Comparison of ENCODE assay signal across 9 mouse cellular contexts in the genomic region with DNA sequence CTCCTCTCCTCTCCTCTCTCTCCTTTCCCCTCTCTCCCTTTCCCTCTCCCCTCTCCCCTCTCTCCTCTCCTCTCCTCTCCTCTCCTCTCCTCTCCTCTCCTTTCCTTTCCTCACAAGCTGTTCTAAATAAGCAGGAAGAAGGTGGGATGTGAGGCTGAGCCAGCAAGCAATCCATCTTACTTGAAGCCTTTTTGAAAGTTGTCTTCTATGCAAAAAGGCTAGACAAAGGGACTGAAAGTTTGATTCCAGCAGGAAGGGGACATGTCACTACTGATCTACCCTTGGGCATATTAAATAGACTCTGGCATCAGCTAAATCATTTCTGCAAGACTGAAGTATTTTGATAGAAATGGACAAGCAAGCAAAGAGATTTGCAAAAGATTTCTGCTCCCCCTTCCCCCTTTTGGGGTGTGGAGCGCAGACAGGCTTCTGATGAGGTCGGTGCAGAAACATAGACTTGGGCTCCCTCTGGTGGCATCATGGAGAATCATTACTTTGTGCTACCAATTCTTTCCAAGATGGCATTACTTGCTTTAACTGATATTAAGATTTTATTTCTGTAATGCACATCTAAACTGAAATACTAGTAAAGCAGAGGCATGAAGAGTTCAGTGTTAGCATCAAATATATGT.
DNase-seq lines count a peak whose midpoint lies in the region; ATAC-seq lines count a peak whose summit lies in the region.
"Had no signal": no experiment of that assay in that cellular context is flagged by ENCODE, and none has a peak within 500 bp of the region (broad histone marks: within the 10 kb centered on the region; RNA-seq: fewer than 3 reads in every experiment).

No protein-coding gene starts in this region.

- H3K9ac ChIP-seq in hindbrain, embryonic 13.5 days: no peak overlapping the region
- no peak overlapping the region for H3K9ac ChIP-seq in neural tube, embryonic 12.5 days

- 3% methylated on average over 2 of the region's 2 CpGs for WGBS in hindbrain, embryonic 13.5 days
- 4% methylated on average over 2 of the region's 2 CpGs for WGBS in neural tube, embryonic 12.5 days

- no peak overlapping the region for H3K4me2 ChIP-seq in hindbrain, embryonic 13.5 days
- H3K4me2 ChIP-seq in neural tube, embryonic 12.5 days (replicated peaks): no peak overlapping the region

- H3K27ac ChIP-seq in hindbrain, embryonic 13.5 days: no peak overlapping the region
- no peak overlapping the region for H3K27ac ChIP-seq in neural tube, embryonic 12.5 days

- 0 out of 2 replicates have a peak, but pooled peaks have one; percentile 59 for ATAC-seq in hindbrain, embryonic 13.5 days (ENCODE audit: low FRiP score)
- peak; percentile 74; the same call in 1 of the 2 replicates for ATAC-seq in neural tube, embryonic 12.5 days (ENCODE audit: low FRiP score, low read depth)
- ATAC-seq in erythroblast, adult 5-6 weeks (replicated peaks; ENCODE audit: low FRiP score, poor library complexity, severe bottlenecking): no peak

- H3K27me3 ChIP-seq in hindbrain, embryonic 13.5 days: no peaks in the 10 kb centered on the region
- H3K27me3 ChIP-seq in neural tube, embryonic 12.5 days (replicated peaks): no peaks in the 10 kb centered on the region
- H3K27me3 ChIP-seq: megakaryocyte, embryonic 14.5 days had no signal

- H3K36me3 ChIP-seq in hindbrain, embryonic 13.5 days: no peaks in the 10 kb centered on the region
- no peaks in the 10 kb centered on the region for H3K36me3 ChIP-seq in neural tube, embryonic 12.5 days

- intact Hi-C loops in left cerebral cortex, postnatal 10 days (cut with DNase I): no loop called here

- no peak overlapping the region for H3K4me3 ChIP-seq in hindbrain, embryonic 13.5 days
- H3K4me3 ChIP-seq in neural tube, embryonic 12.5 days: no peak overlapping the region
- H3K4me3 ChIP-seq: megakaryocyte, embryonic 14.5 days had no signal

- peak; percentile 59 to 65 for DNase-seq in left cerebral cortex, adult 18-20 months (ENCODE audit: low spot score in 2 of 2)
- DNase-seq in left cerebral cortex, adult 11 months (ENCODE audit: low spot score): no peak
- DNase-seq in NIH3T3 (ENCODE audit: low read depth): peak; percentile 56
- peak; percentile 83 for DNase-seq in embryo, embryonic 10.5 days (ENCODE audit: low spot score)
- DNase-seq in left cerebral cortex, postnatal 10 days (ENCODE audit: extremely low spot score in 1 of 2, low spot score in 2 of 2): peak; percentile 43 to 79

- H3K9me3 ChIP-seq in hindbrain, embryonic 13.5 days: no peaks in the 10 kb centered on the region
- no peaks in the 10 kb centered on the region for H3K9me3 ChIP-seq in neural tube, embryonic 12.5 days
- H3K9me3 ChIP-seq: megakaryocyte, embryonic 14.5 days had no signal

- H3K4me1 ChIP-seq in hindbrain, embryonic 13.5 days (replicated peaks): no peaks in the 10 kb centered on the region
- no peaks in the 10 kb centered on the region for H3K4me1 ChIP-seq in neural tube, embryonic 12.5 days
- H3K4me1 ChIP-seq: megakaryocyte, embryonic 14.5 days had no signal
